Mouse (Mus musculus) embryonic fibroblast, embryonic 13.5 days (primary cell): ENCODE measurements around the gene Rhoa. TPM values are rescaled to one million over a fixed set of nuclear protein-coding genes. Genes with fewer than 3 reads are reported as not detected.
"Not testable (repeated sequence)": the region's sequence is repeated elsewhere in the genome, so short reads cannot be mapped to it uniquely, and the experiment has no call there.

Experiments
- H3K27ac ChIP-seq: 2 replicates; pipeline ENCODE4 v1.5.1; 2012; ENCODE audit warnings: low read length, control low read depth, inconsistent platforms; ENCODE audit not compliant: insufficient read depth
- H3K4me1 ChIP-seq: 2 replicates; pipeline ENCODE4 v1.6.1; 2011; ENCODE audit warnings: low read length; ENCODE audit not compliant: control insufficient read depth, insufficient read depth
- H3K4me3 ChIP-seq: 2 replicates; pipeline ENCODE4 v1.5.1; 2011; ENCODE audit warnings: mild to moderate bottlenecking, control low read depth, low read length; ENCODE audit not compliant: insufficient read depth
- CTCF ChIP-seq: IDR thresholded peaks from 2 replicates; pipeline ENCODE4 v1.5.1; 2011; ENCODE audit warnings: mild to moderate bottlenecking, control low read depth, low read length, moderate library complexity, borderline replicate concordance; ENCODE audit not compliant: insufficient read depth
- POLR2A ChIP-seq: IDR thresholded peaks from 2 replicates; pipeline ENCODE4 v1.6.1; 2011; ENCODE audit warnings: low read depth, mild to moderate bottlenecking, control low read depth, low read length, moderate library complexity
- polyA plus RNA-seq: library from polyadenylated mRNA; stranded (reverse); fragments of >200 nt; gene quantifications from 2 replicates; pipeline ENCODE4 v1.2.4, GENCODE M21; 2011; ENCODE audit warnings: low read depth; ENCODE audit not compliant: missing spikeins, insufficient read length

The Rhoa gene
- polyA plus RNA-seq, 1 experiment, result 575 TPM

- Histone ChIP-seq H3K4me1 (peaks cover 5% of the 10 kb centered on the region), H3K4me3 (peak overlapping the region; percentile 58), H3K27ac (no peak overlapping the region)
- no peak for TF ChIP-seq CTCF
These were observed 2.2 kb downstream of the Rhoa start for GRCm38 (mm10) chr9:108308141-108308540.

- Histone ChIP-seq H3K4me3 (no peak overlapping the region), H3K27ac (no peak overlapping the region), H3K4me1 (peaks cover 3% of the 10 kb centered on the region; the same call in 1 of the 2 replicates)
- TF ChIP-seq CTCF, result no peak
- TF ChIP-seq POLR2A, result no peak
These were observed 11.6 kb downstream of the Rhoa start for GRCm38 (mm10) chr9:108317572-108317971.

GRCm38 (mm10) chr9:108318462-108318861 lies 12.5 kb downstream of the Rhoa start:
- H3K4me1 ChIP-seq, result peaks cover 3% of the 10 kb centered on the region; the same call in 1 of the 2 replicates
- TF ChIP-seq CTCF (no peak), POLR2A (no peak)
- H3K4me3 ChIP-seq, result no peak overlapping the region
- H3K27ac ChIP-seq, result no peak overlapping the region

- H3K27ac ChIP-seq, H3K4me1 ChIP-seq, H3K4me3 ChIP-seq: not testable (repeated sequence)
These were observed 16.1 kb downstream of the Rhoa start for GRCm38 (mm10) chr9:108322054-108322453.

- H3K27ac ChIP-seq, result no peak overlapping the region
- H3K4me3 ChIP-seq, result no peak overlapping the region
- H3K4me1 ChIP-seq, result no peaks in the 10 kb centered on the region
- no peak for TF ChIP-seq POLR2A
- no peak for TF ChIP-seq CTCF
These were observed 18.9 kb downstream of the Rhoa start for GRCm38 (mm10) chr9:108324784-108325183.

- no peak overlapping the region for H3K4me3 ChIP-seq
- no peak overlapping the region for H3K27ac ChIP-seq
- TF ChIP-seq CTCF, result no peak
- H3K4me1 ChIP-seq, result no peaks in the 10 kb centered on the region
These were observed 19.9 kb downstream of the Rhoa start for GRCm38 (mm10) chr9:108325811-108326210.

- Histone ChIP-seq H3K4me1 (peaks cover 9% of the 10 kb centered on the region), H3K27ac (peak overlapping the region; percentile 98), H3K4me3 (no peak overlapping the region)
- TF ChIP-seq POLR2A (no peak), CTCF (no peak)
These were observed 32.1 kb downstream of the Rhoa start for GRCm38 (mm10) chr9:108337848-108338550.

- TF ChIP-seq POLR2A (no peak), CTCF (no peak)
- Histone ChIP-seq H3K4me3 (no peak overlapping the region), H3K27ac (peak overlapping the region; percentile 98), H3K4me1 (peaks cover 9% of the 10 kb centered on the region)
These were observed 32.6 kb downstream of the Rhoa start for GRCm38 (mm10) chr9:108338551-108338885.

GRCm38 (mm10) chr9:108338886-108339781 lies 33.2 kb downstream of the Rhoa start, which contains the start of gene Gpx1:
Gene Gpx1, plus strand, starts transcription at chr9:108338903.
- Histone ChIP-seq H3K4me1 (peaks cover 9% of the 10 kb centered on the region), H3K4me3 (peak within 1 kb of the TSS; percentile 76), H3K27ac (peak within 1 kb of the TSS; percentile 98)
- TF ChIP-seq POLR2A, result peak; percentile 98
- TF ChIP-seq CTCF, result no peak

- Histone ChIP-seq H3K4me3 (peak overlapping the region; percentile 76), H3K4me1 (peaks cover 9% of the 10 kb centered on the region), H3K27ac (peak overlapping the region; percentile 98)
- TF ChIP-seq POLR2A (no peak; the same call in 1 of the 2 replicates), CTCF (no peak)
These were observed 33.9 kb downstream of the Rhoa start for GRCm38 (mm10) chr9:108339886-108340257.
